17 mouse cellular contexts compared by ENCODE assay signal in genomic region chr9:44525589-44525988, GRCm38 (mm10). TPM values are rescaled to one million over a fixed set of nuclear protein-coding genes. Genes with fewer than 3 reads are reported as not detected.
"Had no signal": no experiment of that assay in that cellular context is flagged by ENCODE, and none has a peak within 500 bp of the region (broad histone marks: within the 10 kb centered on the region; RNA-seq: fewer than 3 reads in every experiment).

No protein-coding gene starts in this region.

- H3K36me3 ChIP-seq: intestine, embryonic 15.5 days; limb, embryonic 10.5 days; liver, embryonic 15.5 days; midbrain, embryonic 13.5 days; stomach, embryonic 15.5 days had no signal

- H3K4me1 ChIP-seq: intestine, embryonic 15.5 days; limb, embryonic 10.5 days; liver, embryonic 15.5 days; midbrain, embryonic 13.5 days; stomach, embryonic 15.5 days had no signal

- H3K4me3 ChIP-seq: intestine, embryonic 15.5 days; layer of hippocampus, adult 2 months; limb, embryonic 10.5 days; liver, embryonic 15.5 days; midbrain, embryonic 13.5 days; stomach, embryonic 15.5 days had no signal

- DNase-seq: kidney, adult 18-20 months; kidney, postnatal 10 days; kidney, postnatal 4 days; lung, embryonic 14.5 days; lung, postnatal 10 days; right cerebral cortex, postnatal 14 days had no signal

- H3K27ac ChIP-seq: intestine, embryonic 15.5 days; layer of hippocampus, adult 2 months; limb, embryonic 10.5 days; liver, embryonic 15.5 days; macrophage; midbrain, embryonic 13.5 days; stomach, embryonic 15.5 days had no signal

- H3K27me3 ChIP-seq: intestine, embryonic 15.5 days; midbrain, embryonic 13.5 days; stomach, embryonic 15.5 days had no signal

RNA-seq across cellular contexts. Expression of gene Cxcr5, which starts 36.1 kb away (rescaled TPM):
- polyA plus RNA-seq: kidney, embryonic 14.5 days; limb, embryonic 10.5 days; liver, embryonic 11.5 days; liver, embryonic 15.5 days; lung, embryonic 14.5 days; macrophage; midbrain, embryonic 13.5 days; midbrain, postnatal 0 days; neural tube, embryonic 14.5 days had no signal
